Mouse (Mus musculus) ovary, postnatal 14 days (tissue): ENCODE results near the gene Taar6.

Experiments
- DNase-seq: peaks from one replicate; pipeline ENCODE4 v3.0.0; 2022; ENCODE audit warnings: low spot score

The Taar6 gene

GRCm38 (mm10) chr10:23985546-23985945, at the start of gene Taar6:
TSS of gene Taar6 (minus strand) at chr10:23985646.
- DNase-seq = no peak

GRCm38 (mm10) chr10:24031347-24031746, 45.9 kb upstream of the Taar6 start:
- no peak for DNase-seq

- DNase-seq = no peak
Observed at GRCm38 (mm10) chr10:24026922-24027321, 41.5 kb upstream of the Taar6 start, which contains the start of gene Taar7d. TSS of gene Taar7d (plus strand) at chr10:24027222.

GRCm38 (mm10) chr10:24008143-24008542, 22.7 kb upstream of the Taar6 start:
- no peak for DNase-seq

- DNase-seq = no peak
Observed at GRCm38 (mm10) chr10:24007034-24007433, 21.6 kb upstream of the Taar6 start.

- DNase-seq = no peak
Observed at GRCm38 (mm10) chr10:24006442-24006841, 21.0 kb upstream of the Taar6 start.

- DNase-seq = no peak
Observed at GRCm38 (mm10) chr10:23999639-24000038, 14.2 kb upstream of the Taar6 start, which contains the start of gene Taar7b. TSS of gene Taar7b (plus strand) at chr10:23999939.

GRCm38 (mm10) chr10:23993381-23993780, 7.9 kb upstream of the Taar6 start, which contains the start of gene Taar7a:
TSS of gene Taar7a (minus strand) at chr10:23993481.
- no peak for DNase-seq

GRCm38 (mm10) chr10:23986419-23986818, 973 bp upstream of the Taar6 start:
- DNase-seq = no peak

- DNase-seq = peak; percentile 63
Observed at GRCm38 (mm10) chr10:23978901-23979705, 6.3 kb downstream of the Taar6 start.

- DNase-seq = no peak
Observed at GRCm38 (mm10) chr10:23977958-23978357, 7.5 kb downstream of the Taar6 start.

- no peak for DNase-seq
Observed at GRCm38 (mm10) chr10:23971256-23971655, 14.2 kb downstream of the Taar6 start.

GRCm38 (mm10) chr10:23970656-23971165, 14.7 kb downstream of the Taar6 start, which contains the start of gene Taar5:
TSS of gene Taar5 (plus strand) at chr10:23970706.
- no peak for DNase-seq

- DNase-seq = no peak
Observed at GRCm38 (mm10) chr10:23964921-23965610, 20.4 kb downstream of the Taar6 start.

GRCm38 (mm10) chr10:23963444-23963843, 22.0 kb downstream of the Taar6 start:
- no peak for DNase-seq

GRCm38 (mm10) chr10:23960444-23960915, 25.0 kb downstream of the Taar6 start, which contains the start of gene Taar4:
TSS of gene Taar4 (plus strand) at chr10:23960494.
- DNase-seq = no peak

- no peak for DNase-seq
Observed at GRCm38 (mm10) chr10:23959071-23959470, 26.4 kb downstream of the Taar6 start.

GRCm38 (mm10) chr10:23951714-23952113, 33.7 kb downstream of the Taar6 start:
- DNase-seq = no peak

GRCm38 (mm10) chr10:23949508-23950005, 35.9 kb downstream of the Taar6 start, which contains the start of gene Taar3:
TSS of gene Taar3 (plus strand) at chr10:23949558.
- DNase-seq = no peak

- DNase-seq = no peak
Observed at GRCm38 (mm10) chr10:23948026-23948425, 37.4 kb downstream of the Taar6 start.

- DNase-seq = no peak
Observed at GRCm38 (mm10) chr10:23942465-23942864, 43.0 kb downstream of the Taar6 start.

GRCm38 (mm10) chr10:23938312-23938711, 47.1 kb downstream of the Taar6 start, which contains the start of gene Taar2:
TSS of gene Taar2 (plus strand) at chr10:23938572.
- no peak for DNase-seq
